Mouse (Mus musculus) layer of hippocampus, adult 8-10 months (tissue): Measurements from ENCODE around the gene Olfr90. TPM values are rescaled to one million over a fixed set of nuclear protein-coding genes. Genes with fewer than 3 reads are reported as not detected.

Source experiments
- DNase-seq, 2 experiments: peaks; one replicate each; pipeline ENCODE4 v3.0.0; 2022; ENCODE audit warnings: low spot score in 2 of 2
- total RNA-seq, 4 experiments: library from RNA; stranded (reverse); gene quantifications; 2 replicates each; pipeline ENCODE4 v1.2.4; 2022

The Olfr90 gene
- total RNA-seq, 4 experiments from 2014 or later: not detected

GRCm38 (mm10) chr17:37062101-37062641 is 26.1 kb downstream of the Olfr90 start:
- DNase-seq: peak; percentile 59 to 66

- DNase-seq: no peak
Measured at GRCm38 (mm10) chr17:37061435-37061834, 26.9 kb downstream of the Olfr90 start.

- DNase-seq: no peak
Measured at GRCm38 (mm10) chr17:37056957-37057356, 31.3 kb downstream of the Olfr90 start.

- no peak for DNase-seq
Measured at GRCm38 (mm10) chr17:37051745-37052144, 36.6 kb downstream of the Olfr90 start.

- DNase-seq: no peak
Measured at GRCm38 (mm10) chr17:37050876-37051275, 37.4 kb downstream of the Olfr90 start.

GRCm38 (mm10) chr17:37050399-37050798 is 37.9 kb downstream of the Olfr90 start:
- DNase-seq: peak; percentile 90 to 93

- peak; percentile 69 to 80 for DNase-seq
Measured at GRCm38 (mm10) chr17:37049570-37050310, 38.6 kb downstream of the Olfr90 start.

GRCm38 (mm10) chr17:37048383-37048782 is 39.9 kb downstream of the Olfr90 start:
- DNase-seq: no peak

- no peak for DNase-seq
Measured at GRCm38 (mm10) chr17:37047981-37048380, 40.3 kb downstream of the Olfr90 start.

GRCm38 (mm10) chr17:37047332-37047976 is 40.8 kb downstream of the Olfr90 start:
- DNase-seq: no peak

- peak; percentile 47 for DNase-seq
Measured at GRCm38 (mm10) chr17:37046312-37047112, 41.8 kb downstream of the Olfr90 start.

- DNase-seq: peak; percentile 71 to 73
Measured at GRCm38 (mm10) chr17:37045611-37046311, 42.5 kb downstream of the Olfr90 start, which contains the start of gene Gabbr1. Gabbr1 (plus strand) TSS chr17:37045966.

- DNase-seq: no peak
Measured at GRCm38 (mm10) chr17:37044651-37045244, 43.6 kb downstream of the Olfr90 start.

- no peak for DNase-seq
Measured at GRCm38 (mm10) chr17:37039127-37039894, 49.0 kb downstream of the Olfr90 start.

Other genes with a start within 250 kb of the Olfr90 start
- not detected for gene Trim15, start 221.3 kb downstream of the Olfr90 start, total RNA-seq
- not detected for gene Trim10, start 218.9 kb downstream of the Olfr90 start, total RNA-seq
- under 1 TPM in 1 of 4 experiments, not detected in 3; 0.31 TPM for gene Trim40, start 198.4 kb downstream of the Olfr90 start, total RNA-seq
- gene Trim31, start 190.4 kb downstream of the Olfr90 start, total RNA-seq: not detected
- gene Rnf39, start 145.6 kb downstream of the Olfr90 start, total RNA-seq: 1 to 10 TPM; 3.9 to 4.3 (median 4.2) TPM
- gene Ppp1r11, start 136.8 kb downstream of the Olfr90 start, total RNA-seq: 100 to 1,000 TPM; 122 to 142 (median 124) TPM
- 10 to 100 TPM; 26.6 to 35.5 (median 32.2) TPM for gene Znrd1, start 129.9 kb downstream of the Olfr90 start, total RNA-seq
- gene Znrd1as, start 129.9 kb downstream of the Olfr90 start, total RNA-seq: 1 to 10 TPM; 4.1 to 6.8 (median 5.8) TPM
- gene 2410137M14Rik, start 107.3 kb downstream of the Olfr90 start, total RNA-seq: under 1 TPM in 1 of 4 experiments, not detected in 3; 0.47 TPM
- 1 to 10 TPM in 2 of 4 experiments, under 1 TPM in 2; 0.49 to 1.6 (median 0.91) TPM for gene H2-M5, start 99.0 kb downstream of the Olfr90 start, total RNA-seq
- gene Zfp57, start 87.3 kb downstream of the Olfr90 start, total RNA-seq: 10 to 100 TPM in 2 of 4 experiments, 1 to 10 TPM in 2; 8.9 to 10.8 (median 9.8) TPM
- 10 to 100 TPM; 35.6 to 57.5 (median 47.8) TPM for gene Mog, start 65.1 kb downstream of the Olfr90 start, total RNA-seq
- gene Gabbr1, start 42.5 kb downstream of the Olfr90 start, total RNA-seq: 100 to 1,000 TPM; 595 to 693 (median 673) TPM
- gene Olfr91, start 9.8 kb upstream of the Olfr90 start, total RNA-seq: not detected
- not detected for gene Olfr92, start 31.6 kb upstream of the Olfr90 start, total RNA-seq
- gene Olfr93, start 73.0 kb upstream of the Olfr90 start, total RNA-seq: not detected
- gene Ubd, start 105.4 kb upstream of the Olfr90 start, total RNA-seq: not detected
- not detected for gene Olfr94, start 112.5 kb upstream of the Olfr90 start, total RNA-seq
- gene Olfr95, start 124.6 kb upstream of the Olfr90 start, total RNA-seq: not detected
- not detected for gene Olfr96, start 131.6 kb upstream of the Olfr90 start, total RNA-seq
- not detected for gene Olfr97, start 148.8 kb upstream of the Olfr90 start, total RNA-seq
- not detected for gene Olfr98, start 175.2 kb upstream of the Olfr90 start, total RNA-seq
- 1 to 10 TPM; 2.4 to 6.3 (median 4.2) TPM for gene H2-M3, start 181.7 kb upstream of the Olfr90 start, total RNA-seq
- gene Olfr99, start 195.0 kb upstream of the Olfr90 start, total RNA-seq: not detected
- not detected for gene Olfr101, start 215.8 kb upstream of the Olfr90 start, total RNA-seq
- not detected for gene Olfr102, start 228.6 kb upstream of the Olfr90 start, total RNA-seq